Mouse (Mus musculus) kidney, adult 2 months (tissue): Measurements from ENCODE around the gene Ablim1.

ENCODE experiments used
- CTCF ChIP-seq: fragments of 200-500 bp; conservative IDR thresholded peaks from 2 replicates; pipeline ENCODE4 v1.5.1; 2011; ENCODE audit warnings: low read depth, mild to moderate bottlenecking, control low read depth, low read length, moderate library complexity, mixed read lengths; ENCODE audit not compliant: insufficient read depth, insufficient read length
- POLR2A ChIP-seq: fragments of 200-500 bp; IDR thresholded peaks from one replicate; pipeline ENCODE4 v1.6.1; 2011; ENCODE audit warnings: low read depth, low read length, control low read depth

DNA sequence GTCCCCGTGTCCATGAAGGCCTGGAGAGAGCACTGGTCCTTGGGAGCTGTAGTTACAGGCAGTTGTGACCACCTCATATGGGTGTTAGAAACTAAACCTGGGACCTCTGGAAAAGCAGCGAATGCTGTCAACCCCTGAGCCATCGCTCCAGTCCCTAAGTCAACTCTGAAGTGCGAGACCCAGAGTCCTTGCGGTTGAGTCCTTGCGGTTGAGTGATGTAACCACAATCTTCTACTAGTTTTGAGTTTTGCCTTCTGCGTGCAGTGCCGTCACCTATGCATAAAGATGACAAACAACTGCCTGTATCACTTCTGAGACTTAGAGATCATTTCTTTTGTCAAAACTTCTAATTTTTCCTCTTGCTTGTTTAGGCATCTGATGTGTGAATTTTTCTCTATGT is 200.7 kb downstream of the Ablim1 start:
- TF ChIP-seq CTCF: no peak
- no peak for TF ChIP-seq POLR2A
